16 mouse cellular contexts compared by ENCODE assay signal in the genomic region with DNA sequence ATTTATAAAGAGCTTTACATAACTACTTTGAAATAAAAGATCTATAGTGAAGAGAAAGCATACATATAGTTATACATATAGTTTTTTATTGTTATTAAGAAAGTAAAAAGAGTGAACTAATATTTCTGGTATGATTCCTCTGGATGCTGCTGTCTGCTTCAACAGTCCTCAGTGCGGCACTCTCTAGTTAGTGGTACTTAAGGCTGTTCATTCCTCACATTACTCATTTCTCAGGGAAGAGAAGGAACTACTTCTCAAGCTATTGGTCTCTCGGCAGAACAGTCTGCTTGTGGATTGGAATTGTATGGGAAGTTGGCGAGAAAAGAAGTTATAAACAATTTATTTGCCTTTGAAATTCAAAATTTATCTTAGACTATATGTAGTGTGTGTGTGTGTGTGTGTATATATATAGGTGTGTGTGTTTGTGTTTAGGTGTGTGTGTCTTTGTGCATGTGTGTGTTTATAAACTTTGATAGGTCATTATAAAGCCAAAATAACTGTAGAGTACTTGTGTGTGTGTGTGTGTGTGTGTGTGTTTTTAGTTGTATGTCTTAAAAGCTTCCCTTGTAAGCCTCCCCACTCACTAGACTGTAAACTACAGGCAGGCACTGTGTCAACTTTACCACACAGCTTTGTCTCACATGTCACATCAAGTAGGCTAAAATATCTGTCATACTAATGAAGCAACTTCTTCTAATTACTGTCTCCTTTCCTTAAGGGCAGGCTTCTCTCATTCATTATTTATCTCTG.
"Had no signal": no experiment of that assay in that cellular context is flagged by ENCODE, and none has a peak within 500 bp of the region (broad histone marks: within the 10 kb centered on the region; RNA-seq: fewer than 3 reads in every experiment).

No protein-coding gene starts in this region.

- H3K36me3 ChIP-seq: kidney, embryonic 15.5 days; liver, embryonic 13.5 days; midbrain, embryonic 12.5 days; midbrain, embryonic 15.5 days; neural tube, embryonic 12.5 days; neural tube, embryonic 15.5 days had no signal

- H3K4me2 ChIP-seq: kidney, embryonic 15.5 days; liver, embryonic 13.5 days; midbrain, embryonic 12.5 days; midbrain, embryonic 15.5 days; neural tube, embryonic 12.5 days; neural tube, embryonic 15.5 days had no signal

- H3K27ac ChIP-seq: kidney, embryonic 15.5 days; liver, embryonic 13.5 days; macrophage; midbrain, embryonic 12.5 days; midbrain, embryonic 15.5 days; neural tube, embryonic 12.5 days; neural tube, embryonic 15.5 days had no signal

- H3K4me3 ChIP-seq: kidney, embryonic 15.5 days; liver, embryonic 13.5 days; midbrain, embryonic 12.5 days; midbrain, embryonic 15.5 days; neural tube, embryonic 12.5 days; neural tube, embryonic 15.5 days had no signal

- H3K4me1 ChIP-seq: kidney, embryonic 15.5 days; liver, embryonic 13.5 days; midbrain, embryonic 12.5 days; midbrain, embryonic 15.5 days; neural tube, embryonic 12.5 days; neural tube, embryonic 15.5 days had no signal

- DNase-seq: kidney, adult 11 months; kidney, postnatal 14 days; kidney, postnatal 4 days; layer of hippocampus, adult 9-11 months; liver, embryonic 13.5 days; right cerebral cortex, adult 18-20 months; right cerebral cortex, postnatal 14 days; right cerebral cortex, postnatal 4 days; thymus, postnatal 25 days had no signal

- H3K9ac ChIP-seq: kidney, embryonic 15.5 days; liver, embryonic 13.5 days; midbrain, embryonic 12.5 days; midbrain, embryonic 15.5 days; neural tube, embryonic 12.5 days; neural tube, embryonic 15.5 days had no signal

- H3K9me3 ChIP-seq: liver, embryonic 13.5 days; midbrain, embryonic 12.5 days; midbrain, embryonic 15.5 days; neural tube, embryonic 12.5 days; neural tube, embryonic 15.5 days had no signal

- H3K27me3 ChIP-seq: kidney, embryonic 15.5 days; liver, embryonic 13.5 days; midbrain, embryonic 12.5 days; midbrain, embryonic 15.5 days; neural tube, embryonic 12.5 days; neural tube, embryonic 15.5 days had no signal

- ATAC-seq: hindbrain, embryonic 16.5 days; midbrain, embryonic 15.5 days had no signal
